Mouse (Mus musculus) limb, embryonic 13.5 days (tissue): ENCODE results near the gene Apol7c. TPM values are rescaled to one million over a fixed set of nuclear protein-coding genes. Genes with fewer than 3 reads are reported as not detected.
"Not testable (repeated sequence)": the region's sequence is repeated elsewhere in the genome, so short reads cannot be mapped to it uniquely, and the experiment has no call there.

Experiments used
- ATAC-seq: fragments of 200-750 bp; cut with Nextera tagmentation; 2 replicates; pipeline ENCODE4 v1.8.0; 2017; ENCODE audit warnings: low read depth, moderate number of reproducible peaks, moderate TSS enrichment; ENCODE audit not compliant: low FRiP score
- H3K27ac ChIP-seq: fragments of 300-500 bp; sonication (generic); 2 replicates; pipeline ENCODE4 v1.5.1; 2015; ENCODE audit warnings: inconsistent platforms, mild to moderate bottlenecking, moderate library complexity
- H3K27me3 ChIP-seq: fragments of 300-500 bp; sonication (generic); 2 replicates; pipeline ENCODE4 v1.6.1; 2015; ENCODE audit warnings: mild to moderate bottlenecking, inconsistent platforms
- H3K36me3 ChIP-seq: fragments of 300-500 bp; sonication (generic); 2 replicates; pipeline ENCODE4 v1.6.1; 2015; ENCODE audit warnings: inconsistent platforms, mild to moderate bottlenecking, moderate library complexity
- H3K4me1 ChIP-seq: fragments of 300-500 bp; sonication (generic); 2 replicates; pipeline ENCODE4 v1.6.1; 2015; ENCODE audit warnings: inconsistent platforms
- H3K4me2 ChIP-seq: fragments of 300-500 bp; sonication (generic); replicated peaks from 2 replicates; pipeline ENCODE4 v1.6.1; 2015; ENCODE audit warnings: inconsistent platforms, mild to moderate bottlenecking, moderate library complexity
- H3K4me3 ChIP-seq: fragments of 300-500 bp; sonication (generic); 2 replicates; pipeline ENCODE4 v1.5.1; 2015; ENCODE audit warnings: moderate library complexity, mild to moderate bottlenecking, inconsistent platforms
- H3K9ac ChIP-seq: fragments of 300-500 bp; sonication (generic); 2 replicates; pipeline ENCODE4 v1.6.1; 2015; ENCODE audit warnings: mild to moderate bottlenecking, inconsistent platforms
- H3K9me3 ChIP-seq: fragments of 300-500 bp; sonication (generic); 2 replicates; pipeline ENCODE4 v1.6.1; 2016; ENCODE audit warnings: inconsistent platforms
- WGBS: fragments of 180-500 bp; shearing (Covaris S2); methylation state at CpG from one replicate; pipeline ENCODE4 v1.1.7; 2015; 5-methylcytosine and 5-hydroxymethylcytosine counted together
- polyA plus RNA-seq: library from polyadenylated mRNA; unstranded; fragments of >200 nt; fragmentation: Nextera tagmentation; extraction: Ambion mirVana; gene quantifications from 2 replicates; pipeline ENCODE4 v1.2.1, GENCODE M21; 2015

The Apol7c gene
- not detected in 2 replicates for polyA plus RNA-seq

DNA sequence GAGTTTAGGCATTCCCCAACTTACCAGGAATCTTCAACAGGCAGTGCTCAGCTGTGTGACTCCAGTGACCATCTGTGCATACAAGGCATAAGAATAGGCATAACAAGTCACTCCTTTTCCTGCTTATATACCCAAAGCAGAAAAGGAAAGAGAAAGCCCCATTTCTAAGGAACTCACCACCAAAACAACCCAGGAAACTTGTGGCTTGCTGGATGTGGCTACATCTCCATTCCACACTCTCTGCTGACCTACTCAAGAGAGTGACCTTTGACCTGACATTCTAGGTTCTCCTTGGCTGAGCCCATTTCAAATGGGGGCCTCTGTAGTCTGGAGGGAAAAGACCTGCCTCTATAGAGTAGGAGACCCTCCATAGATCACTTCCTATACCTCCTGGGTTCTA is at the start of gene Apol7c:
Gene Apol7c, minus strand, starts transcription at position 101 of the 400 bp plus-strand sequence.
- Histone ChIP-seq H3K9me3 (no peaks in the 10 kb centered on the region), H3K9ac (no peak within 1 kb of the TSS), H3K27ac (no peak within 1 kb of the TSS), H3K27me3 (no peaks in the 10 kb centered on the region), H3K4me3 (no peak within 1 kb of the TSS), H3K36me3 (no peaks in the 10 kb centered on the region), H3K4me1 (no peaks in the 10 kb centered on the region), H3K4me2 (no peak within 1 kb of the TSS)
- ATAC-seq = no peak

DNA sequence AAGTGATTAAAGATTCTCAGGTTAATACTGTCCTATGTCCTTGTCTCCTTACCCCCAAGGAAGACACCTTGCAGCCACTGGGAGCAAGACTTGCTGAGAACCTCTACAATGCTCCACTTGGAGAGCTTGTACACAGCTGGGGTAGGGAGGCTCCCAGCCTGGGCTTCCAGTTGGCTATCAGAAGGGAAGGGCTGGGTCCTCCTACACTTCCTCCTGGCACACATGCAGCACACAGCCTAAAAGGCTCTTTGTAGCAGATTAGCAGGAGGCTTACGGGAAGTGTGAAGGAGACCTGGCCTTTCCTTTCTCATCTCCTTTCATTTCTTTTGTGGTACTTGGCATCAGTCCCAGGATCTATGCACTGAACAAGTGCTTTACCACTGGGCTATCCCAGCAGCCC is 48.6 kb upstream of the Apol7c start:
- Histone ChIP-seq H3K9ac (no peak overlapping the region), H3K27ac (no peak overlapping the region), H3K4me1 (no peaks in the 10 kb centered on the region), H3K4me3 (no peak overlapping the region), H3K27me3 (no peaks in the 10 kb centered on the region), H3K36me3 (no peaks in the 10 kb centered on the region), H3K9me3 (peaks cover 9% of the 10 kb centered on the region; the same call in 1 of the 2 replicates), H3K4me2 (no peak overlapping the region)
- ATAC-seq = no peak
- WGBS = 57% methylated on average over 1 of the region's 1 CpGs

DNA sequence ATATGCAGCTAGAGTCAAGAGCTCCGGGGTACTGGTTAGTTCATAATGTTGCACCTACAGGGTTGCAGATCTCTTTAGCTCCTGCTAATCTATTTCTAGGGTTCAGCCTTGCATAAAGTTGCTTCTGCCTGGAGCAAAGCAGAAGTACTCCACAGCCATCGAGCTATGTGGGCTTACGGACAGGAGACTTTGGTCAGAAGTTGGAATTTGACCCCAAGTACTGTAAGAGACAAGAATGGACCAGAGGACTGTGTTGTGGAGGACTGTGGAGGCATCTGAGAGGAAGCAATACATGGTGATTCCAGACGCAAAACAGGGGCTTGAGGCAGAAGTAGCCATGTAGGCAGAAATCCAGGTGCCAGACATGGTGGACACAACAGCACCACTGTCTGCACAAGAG is 46.2 kb upstream of the Apol7c start:
- H3K9ac ChIP-seq = no peak overlapping the region
- H3K27ac ChIP-seq = no peak overlapping the region
- no peaks in the 10 kb centered on the region for H3K36me3 ChIP-seq
- no peaks in the 10 kb centered on the region for H3K27me3 ChIP-seq
- WGBS = 92% methylated on average over 4 of the region's 4 CpGs
- no peak overlapping the region for H3K4me3 ChIP-seq
- ATAC-seq = no peak
- no peaks in the 10 kb centered on the region for H3K4me1 ChIP-seq
- peaks cover 9% of the 10 kb centered on the region; the same call in 1 of the 2 replicates for H3K9me3 ChIP-seq
- H3K4me2 ChIP-seq = no peak overlapping the region

DNA sequence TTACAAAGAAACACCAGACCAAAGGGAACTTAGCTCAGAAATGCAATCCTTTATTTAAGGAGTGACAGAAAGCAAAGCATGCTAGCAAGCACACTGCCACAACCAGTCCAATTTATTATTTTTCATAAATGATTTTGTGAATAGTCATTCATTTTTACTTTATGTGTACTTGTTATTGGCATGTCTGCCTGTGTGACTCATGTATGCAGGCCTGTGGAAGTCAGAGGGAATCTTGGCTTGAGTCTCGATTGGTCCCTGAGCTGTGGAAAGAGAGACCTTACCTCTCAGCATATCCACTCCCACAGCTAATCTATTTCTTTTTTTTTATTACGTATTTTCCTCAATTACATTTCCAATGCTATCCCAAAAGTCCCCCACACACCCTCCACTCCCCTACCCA is 45.7 kb upstream of the Apol7c start:
- no peak overlapping the region for H3K4me2 ChIP-seq
- no peaks in the 10 kb centered on the region for H3K27me3 ChIP-seq
- WGBS = 89% methylated on average over 2 of the region's 2 CpGs
- H3K9ac ChIP-seq = no peak overlapping the region
- no peak overlapping the region for H3K27ac ChIP-seq
- no peaks in the 10 kb centered on the region for H3K36me3 ChIP-seq
- H3K9me3 ChIP-seq = peaks cover 6% of the 10 kb centered on the region; the same call in 1 of the 2 replicates
- no peak overlapping the region for H3K4me3 ChIP-seq
- no peak for ATAC-seq
- no peaks in the 10 kb centered on the region for H3K4me1 ChIP-seq

DNA sequence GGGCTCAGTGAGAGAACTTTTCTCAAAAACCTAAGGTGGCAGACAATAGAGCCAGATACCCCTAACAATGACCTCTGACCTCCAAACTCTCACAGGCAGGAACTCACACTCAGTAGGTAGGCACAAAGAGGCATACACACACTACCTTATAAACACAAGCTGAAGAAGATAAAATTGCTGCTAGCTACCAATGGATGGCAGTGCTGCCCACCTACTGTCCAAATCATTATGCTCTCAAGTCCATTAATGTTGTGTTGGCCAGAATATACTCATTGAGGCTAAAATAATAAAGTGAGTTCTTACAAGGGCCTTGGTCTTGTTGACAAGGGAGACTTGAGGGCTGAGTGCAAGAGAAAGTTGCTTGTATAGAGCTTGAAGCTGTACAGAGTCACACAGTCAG is 30.1 kb upstream of the Apol7c start:
- no peak for ATAC-seq
- Histone ChIP-seq H3K4me1 (no peaks in the 10 kb centered on the region), H3K27me3 (no peaks in the 10 kb centered on the region), H3K9me3 (no peaks in the 10 kb centered on the region), H3K4me2 (no peak overlapping the region), H3K9ac (no peak overlapping the region), H3K4me3 (no peak overlapping the region), H3K27ac (no peak overlapping the region), H3K36me3 (no peaks in the 10 kb centered on the region)

DNA sequence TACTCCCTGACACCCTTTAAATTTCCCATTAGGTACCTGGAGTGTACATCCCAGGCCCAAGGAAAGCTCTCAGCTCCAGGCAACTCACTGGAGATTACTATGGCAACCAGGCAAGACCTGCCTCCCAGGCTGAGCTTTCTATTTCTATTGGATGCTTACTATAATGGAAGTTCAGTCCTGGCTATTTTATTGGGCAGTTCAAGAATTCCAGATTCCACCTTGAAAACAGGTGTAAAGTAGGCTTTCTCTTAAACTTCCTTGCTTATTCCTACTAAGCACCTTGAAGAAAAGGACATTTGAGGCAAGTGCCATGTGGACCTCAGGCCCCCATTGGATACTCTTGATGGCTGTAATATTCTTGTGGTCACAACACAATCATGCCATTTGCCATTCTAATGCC is 28.7 kb upstream of the Apol7c start, which contains the start of gene 1700025B11Rik:
Gene 1700025B11Rik, minus strand, starts transcription at position 101 of the 400 bp plus-strand sequence.
- no peak for ATAC-seq
- H3K36me3 ChIP-seq = no peaks in the 10 kb centered on the region
- no peak within 1 kb of the TSS for H3K9ac ChIP-seq
- H3K9me3 ChIP-seq = no peaks in the 10 kb centered on the region
- H3K4me3 ChIP-seq = no peak within 1 kb of the TSS
- H3K27me3 ChIP-seq = no peaks in the 10 kb centered on the region
- H3K4me2 ChIP-seq = no peak within 1 kb of the TSS
- H3K4me1 ChIP-seq = no peaks in the 10 kb centered on the region
- no peak within 1 kb of the TSS for H3K27ac ChIP-seq

DNA sequence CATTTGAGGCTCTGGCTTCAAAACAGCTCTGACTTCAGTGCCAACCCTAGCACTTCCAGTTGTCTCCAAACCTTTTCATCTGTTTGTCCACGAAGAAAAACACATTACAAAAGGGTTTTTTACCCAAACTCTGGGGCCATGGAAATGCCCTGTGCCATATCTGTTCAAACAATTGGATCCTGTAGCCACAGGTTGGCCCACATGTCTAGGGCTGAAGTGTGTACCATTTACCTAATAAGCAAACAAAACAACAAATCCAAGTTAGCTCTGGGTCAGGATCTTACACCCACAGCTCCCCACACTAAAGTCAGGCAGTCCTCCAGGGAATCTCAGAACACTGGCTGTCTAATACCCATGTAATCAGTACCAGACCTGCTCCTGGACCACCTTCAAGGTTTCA is 6.1 kb upstream of the Apol7c start:
- not testable (repeated sequence) for H3K9ac ChIP-seq, H3K27ac ChIP-seq, H3K27me3 ChIP-seq, H3K9me3 ChIP-seq, H3K4me1 ChIP-seq, H3K4me3 ChIP-seq, H3K36me3 ChIP-seq, H3K4me2 ChIP-seq, ATAC-seq
- WGBS = 43% methylated on average over 1 of the region's 1 CpGs

DNA sequence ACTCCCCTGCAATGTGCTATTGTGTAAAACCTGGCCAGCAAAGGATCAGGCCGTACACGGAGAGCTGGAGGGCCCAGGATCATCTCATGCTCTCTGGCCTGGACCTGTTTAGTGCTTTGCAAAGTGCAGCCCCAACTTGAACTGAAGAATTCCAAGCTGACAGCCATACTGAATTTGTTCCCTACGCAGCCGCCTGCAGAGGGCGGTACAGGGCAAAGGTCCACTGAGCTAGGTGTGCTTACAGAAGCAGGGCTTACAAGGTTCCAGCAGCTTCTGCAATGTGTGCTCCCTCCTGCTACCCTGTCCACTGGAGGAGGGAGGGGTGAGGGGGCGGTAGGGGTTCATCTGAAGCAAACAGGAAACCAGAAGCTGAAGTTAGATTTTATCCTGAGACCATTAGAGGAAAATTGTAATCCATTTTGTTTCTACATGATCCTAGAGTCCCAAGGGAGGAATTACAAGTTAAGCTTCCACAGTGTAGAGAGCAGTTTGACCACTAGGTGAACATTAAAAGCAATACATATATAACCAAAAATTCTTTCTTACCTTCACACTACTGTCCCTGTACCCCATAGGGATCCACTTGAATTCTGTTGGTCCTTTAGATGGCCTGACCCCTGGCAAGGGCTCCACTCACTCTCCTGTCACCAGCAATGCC is 9.8 kb downstream of the Apol7c start:
- 10% methylated on average over 6 of the region's 6 CpGs for WGBS
- H3K9me3 ChIP-seq, H3K36me3 ChIP-seq, H3K4me1 ChIP-seq, H3K27ac ChIP-seq, H3K4me3 ChIP-seq, H3K27me3 ChIP-seq, H3K4me2 ChIP-seq, ATAC-seq, H3K9ac ChIP-seq: not testable (repeated sequence)

DNA sequence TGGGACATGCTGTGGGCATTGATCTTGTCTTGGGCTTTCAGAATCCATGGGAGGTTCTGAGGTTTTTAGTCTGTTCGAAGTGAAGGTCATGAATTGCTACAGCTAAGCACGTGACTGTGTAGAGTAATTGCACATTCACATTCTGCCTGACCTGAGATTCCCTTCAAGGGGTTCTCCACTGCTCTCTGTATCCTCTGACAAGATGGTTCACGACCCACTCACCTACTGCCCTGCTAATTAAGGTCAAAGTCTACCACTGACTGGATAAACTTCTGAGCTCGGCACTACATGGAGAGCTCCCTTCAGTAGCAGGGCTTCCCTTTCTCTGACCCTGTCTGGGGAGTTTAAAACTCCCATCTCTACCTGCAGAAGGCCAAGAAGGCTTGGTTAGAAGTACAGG is 12.5 kb downstream of the Apol7c start:
- not testable (repeated sequence) for H3K9ac ChIP-seq, ATAC-seq, H3K4me3 ChIP-seq, H3K27me3 ChIP-seq, H3K4me1 ChIP-seq, H3K27ac ChIP-seq, H3K36me3 ChIP-seq, H3K4me2 ChIP-seq, H3K9me3 ChIP-seq
- WGBS = 74% methylated on average over 4 of the region's 4 CpGs

DNA sequence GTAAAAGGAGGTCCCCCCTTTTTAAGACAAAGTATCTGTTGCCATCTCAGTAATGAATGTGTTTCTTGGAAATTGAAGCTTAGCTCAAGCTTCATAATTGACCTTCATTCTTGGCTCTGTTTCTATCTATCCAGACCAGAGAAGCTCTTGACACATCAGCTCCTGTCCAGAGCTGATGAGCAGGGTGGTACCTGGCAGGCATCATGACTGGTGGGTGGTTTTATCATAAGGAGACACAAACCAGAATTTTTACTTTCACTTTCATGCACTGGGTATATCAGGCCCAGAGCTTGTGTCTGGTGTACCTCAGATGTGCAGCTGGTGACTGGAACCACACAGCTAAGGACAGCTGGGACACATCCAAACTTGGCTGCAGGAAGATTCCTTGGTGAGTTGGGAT is 25.1 kb downstream of the Apol7c start, which contains the start of gene Apol11a:
Gene Apol11a, plus strand, starts transcription at position 306 of the 400 bp plus-strand sequence.
- H3K4me2 ChIP-seq, H3K27ac ChIP-seq, H3K36me3 ChIP-seq, H3K27me3 ChIP-seq, H3K4me1 ChIP-seq, H3K9ac ChIP-seq, H3K9me3 ChIP-seq, ATAC-seq, H3K4me3 ChIP-seq: not testable (repeated sequence)

DNA sequence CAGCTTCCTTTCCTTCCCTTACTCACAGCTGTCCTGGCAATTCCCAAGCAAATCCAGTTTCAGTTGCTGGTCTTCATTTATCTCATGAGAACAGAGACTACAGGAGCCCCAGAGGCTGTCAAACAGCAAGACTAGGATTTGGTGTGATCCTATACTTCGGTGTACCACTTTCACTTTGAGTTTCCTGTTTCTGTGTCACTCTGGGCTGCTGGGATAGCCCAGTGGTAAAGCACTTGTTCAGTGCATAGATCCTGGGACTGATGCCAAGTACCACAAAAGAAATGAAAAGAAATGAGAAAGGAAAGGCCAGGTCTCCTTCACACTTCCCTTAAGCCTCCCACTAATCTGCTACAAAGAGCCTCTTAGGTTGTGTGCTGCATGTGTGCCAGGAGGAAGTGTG is 38.4 kb downstream of the Apol7c start:
- 53% methylated on average over 1 of the region's 1 CpGs for WGBS
- H3K9ac ChIP-seq, ATAC-seq, H3K4me1 ChIP-seq, H3K9me3 ChIP-seq, H3K27ac ChIP-seq, H3K4me2 ChIP-seq, H3K27me3 ChIP-seq, H3K36me3 ChIP-seq, H3K4me3 ChIP-seq: not testable (repeated sequence)

DNA sequence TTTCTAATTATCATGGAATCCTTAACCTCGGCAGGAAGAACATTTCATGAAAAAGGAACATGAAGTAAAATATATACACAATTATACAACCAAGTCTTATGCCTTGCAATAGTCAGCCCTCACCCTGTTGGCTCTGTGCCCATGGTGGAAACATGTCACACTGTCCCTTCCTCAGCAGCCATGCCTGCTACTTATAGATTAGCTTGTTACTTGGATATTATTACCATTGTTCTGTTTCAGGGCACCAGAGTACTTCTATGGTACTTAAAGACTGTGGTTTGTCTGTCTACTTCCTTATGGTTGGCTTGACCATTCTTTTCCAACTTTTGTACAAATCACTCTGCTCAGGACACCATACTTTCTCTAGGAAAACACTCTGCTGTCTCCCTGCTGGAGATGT is 39.9 kb downstream of the Apol7c start:
- not testable (repeated sequence) for H3K36me3 ChIP-seq, H3K27ac ChIP-seq, H3K4me2 ChIP-seq, H3K4me1 ChIP-seq, H3K27me3 ChIP-seq, H3K9ac ChIP-seq, H3K9me3 ChIP-seq, ATAC-seq, H3K4me3 ChIP-seq
- WGBS = no CpG with 5 or more reads among the region's 1 CpGs

DNA sequence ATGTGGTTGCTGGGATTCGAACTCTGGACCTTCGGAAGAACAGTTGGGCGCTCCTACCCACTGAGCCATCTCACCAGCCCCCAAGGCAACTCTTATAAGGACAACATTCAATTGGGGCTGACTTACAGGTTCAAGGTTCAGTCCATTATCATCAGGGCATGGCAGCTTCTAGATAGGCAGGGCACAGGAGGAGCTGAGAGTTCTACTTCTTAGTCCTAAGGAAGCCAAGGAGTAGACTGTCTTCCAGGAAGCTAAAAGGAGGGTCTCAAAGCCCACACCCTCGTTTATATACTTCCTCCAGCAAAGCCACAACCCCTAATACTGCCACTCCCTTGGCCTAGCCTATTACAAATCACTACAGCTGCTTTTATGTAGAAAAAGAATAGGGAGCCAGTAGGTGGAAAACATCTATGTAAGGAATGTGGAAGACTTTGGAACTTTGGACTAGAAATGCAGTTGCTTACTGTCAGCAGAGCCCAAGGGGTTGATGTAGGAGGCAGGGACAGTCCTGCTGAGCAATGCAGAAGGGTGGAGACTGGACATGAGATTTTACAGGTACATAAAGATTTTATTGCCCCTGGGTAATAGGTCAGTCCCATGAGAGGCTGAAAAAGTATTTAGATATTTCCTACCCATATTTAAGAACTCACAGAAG is 50.8 kb downstream of the Apol7c start:
- Histone ChIP-seq H3K4me1 (no peaks in the 10 kb centered on the region), H3K27me3 (no peaks in the 10 kb centered on the region), H3K9ac (no peak overlapping the region), H3K9me3 (no peaks in the 10 kb centered on the region), H3K4me2 (no peak overlapping the region), H3K4me3 (no peak overlapping the region), H3K27ac (no peak overlapping the region), H3K36me3 (no peaks in the 10 kb centered on the region)
- no peak for ATAC-seq
- 74% methylated on average over 4 of the region's 4 CpGs for WGBS
